Mouse (Mus musculus): ENCODE results near the gene Gm45713.
"Not testable (repeated sequence)": the region's sequence is repeated elsewhere in the genome, so short reads cannot be mapped to it uniquely, and the experiment has no call there.

GRCm38 (mm10) chr7:45173772-45174171 lies 37.7 kb upstream of the Gm45713 start:
- TF ChIP-seq CTCF (IDR thresholded peaks at IDR 0.05; ENCODE audit: control insufficient read depth, insufficient read depth, insufficient read length); USF1 (IDR thresholded peaks at IDR 0.05; ENCODE audit: low read depth); MAX (IDR thresholded peaks at IDR 0.05): not testable (repeated sequence)
